Mouse (Mus musculus): ENCODE results near the gene Lmnb2.

Gene Lmnb2

GRCm38 (mm10) chr10:80930361-80931152 is 12.5 kb upstream of the Lmnb2 start:
- no peak for DNase-seq (ENCODE audit: low spot score)

GRCm38 (mm10) chr10:80929299-80930226 is 11.5 kb upstream of the Lmnb2 start, which contains the start of gene Gadd45b:
Gene Gadd45b, plus strand, starts transcription at chr10:80930073.
- peak; percentile 90 for DNase-seq (ENCODE audit: low spot score)

- peak; percentile 64 for DNase-seq (ENCODE audit: low spot score)
Observed at GRCm38 (mm10) chr10:80928586-80929298, 10.7 kb upstream of the Lmnb2 start.

GRCm38 (mm10) chr10:80925472-80925871 is 7.4 kb upstream of the Lmnb2 start:
- no peak for DNase-seq (ENCODE audit: low spot score)

- no peak for DNase-seq (ENCODE audit: low spot score)
Observed at GRCm38 (mm10) chr10:80921923-80922322, 3.9 kb upstream of the Lmnb2 start.

GRCm38 (mm10) chr10:80917336-80917778 is 688 bp downstream of the Lmnb2 start:
- DNase-seq (ENCODE audit: low spot score), result no peak

GRCm38 (mm10) chr10:80915736-80916135 is 2.3 kb downstream of the Lmnb2 start:
- DNase-seq (ENCODE audit: low spot score), result no peak

- no peak for DNase-seq (ENCODE audit: low spot score)
Observed at GRCm38 (mm10) chr10:80915260-80915659, 2.8 kb downstream of the Lmnb2 start.

GRCm38 (mm10) chr10:80914253-80914656 is 3.8 kb downstream of the Lmnb2 start:
- DNase-seq (ENCODE audit: low spot score), result no peak

GRCm38 (mm10) chr10:80913364-80914011 is 4.6 kb downstream of the Lmnb2 start:
- no peak for DNase-seq (ENCODE audit: low spot score)

- DNase-seq (ENCODE audit: low spot score), result no peak
Observed at GRCm38 (mm10) chr10:80911891-80912290, 6.2 kb downstream of the Lmnb2 start.

GRCm38 (mm10) chr10:80911354-80911753 is 6.7 kb downstream of the Lmnb2 start:
- DNase-seq (ENCODE audit: low spot score), result no peak

GRCm38 (mm10) chr10:80909375-80910162 is 8.5 kb downstream of the Lmnb2 start:
- DNase-seq (ENCODE audit: low spot score), result no peak

GRCm38 (mm10) chr10:80904709-80905108 is 13.3 kb downstream of the Lmnb2 start:
- no peak for DNase-seq (ENCODE audit: low spot score)

GRCm38 (mm10) chr10:80904004-80904693 is 13.9 kb downstream of the Lmnb2 start:
- no peak for DNase-seq (ENCODE audit: low spot score)

- no peak for DNase-seq (ENCODE audit: low spot score)
Observed at GRCm38 (mm10) chr10:80903282-80903681, 14.8 kb downstream of the Lmnb2 start.

- DNase-seq (ENCODE audit: low spot score), result no peak
Observed at GRCm38 (mm10) chr10:80902273-80902940, 15.6 kb downstream of the Lmnb2 start.

GRCm38 (mm10) chr10:80901409-80902272 is 16.4 kb downstream of the Lmnb2 start:
- no peak for DNase-seq (ENCODE audit: low spot score)

All from spleen, adult 12 weeks (tissue).